Mouse (Mus musculus) stomach, embryonic 15.5 days (tissue): ENCODE results near the gene Ubn1. TPM values are rescaled to one million over a fixed set of nuclear protein-coding genes. Genes with fewer than 3 reads are reported as not detected.

Experiments used
- ATAC-seq: fragments of 200-750 bp; cut with Nextera tagmentation; 2 replicates; pipeline ENCODE4 v1.8.0; 2017; ENCODE audit warnings: low read depth, moderate number of reproducible peaks, moderate TSS enrichment; ENCODE audit not compliant: insufficient read depth, low FRiP score
- H3K27ac ChIP-seq: fragments of 300-500 bp; sonication (generic); 2 replicates; pipeline ENCODE4 v1.5.1; 2015; ENCODE audit warnings: mild to moderate bottlenecking, inconsistent platforms
- H3K27me3 ChIP-seq: fragments of 300-500 bp; sonication (generic); replicated peaks from 2 replicates; pipeline ENCODE4 v1.6.1; 2015; ENCODE audit warnings: inconsistent platforms
- H3K36me3 ChIP-seq: fragments of 300-500 bp; sonication (generic); 2 replicates; pipeline ENCODE4 v1.6.1; 2015; ENCODE audit warnings: inconsistent platforms
- H3K4me1 ChIP-seq: fragments of 300-500 bp; sonication (generic); 2 replicates; pipeline ENCODE4 v1.6.1; 2015; ENCODE audit warnings: inconsistent platforms
- H3K4me2 ChIP-seq: fragments of 300-500 bp; sonication (generic); 2 replicates; pipeline ENCODE4 v1.6.1; 2015; ENCODE audit warnings: mild to moderate bottlenecking, inconsistent platforms
- H3K4me3 ChIP-seq: fragments of 300-500 bp; sonication (generic); replicated peaks from 2 replicates; pipeline ENCODE4 v1.5.1; 2015; ENCODE audit warnings: inconsistent platforms
- H3K9ac ChIP-seq: fragments of 300-500 bp; sonication (generic); 2 replicates; pipeline ENCODE4 v1.6.1; 2015; ENCODE audit warnings: inconsistent platforms
- H3K9me3 ChIP-seq: fragments of 300-500 bp; sonication (generic); 2 replicates; pipeline ENCODE4 v1.6.1; 2016; ENCODE audit warnings: inconsistent platforms
- WGBS: fragments of 180-500 bp; shearing (Covaris S2); methylation state at CpG from one replicate; pipeline ENCODE4 v1.1.7; 2015; 5-methylcytosine and 5-hydroxymethylcytosine counted together
- polyA plus RNA-seq: library from polyadenylated mRNA; unstranded; fragments of >200 nt; fragmentation: Nextera tagmentation; extraction: Ambion mirVana; gene quantifications from 2 replicates; pipeline ENCODE4 v1.2.1, GENCODE M21; 2015

Ubn1 gene
- polyA plus RNA-seq, 1 experiment from 2014 or later, result 16.8 TPM

DNA sequence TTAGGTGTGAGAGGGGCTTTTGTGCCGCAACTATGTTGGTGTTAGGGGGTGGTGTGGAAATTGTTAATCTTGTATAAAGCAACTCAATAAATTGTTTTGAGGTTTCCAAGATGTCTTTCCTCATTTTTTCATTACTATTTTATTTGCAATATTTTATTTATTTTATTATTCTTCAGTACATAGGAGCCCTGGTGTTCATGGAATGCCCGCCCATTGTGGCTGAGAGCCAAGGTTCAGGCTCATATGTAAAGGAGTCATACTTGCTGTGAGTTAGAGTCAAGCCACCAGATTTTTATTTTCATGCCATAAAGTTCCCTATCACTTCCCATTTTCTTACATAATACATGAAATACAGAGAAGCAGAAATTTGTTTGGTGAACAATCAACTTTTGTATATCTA lies 36.3 kb downstream of the Ubn1 start:
- no peak overlapping the region for H3K4me3 ChIP-seq
- H3K27ac ChIP-seq, result no peak overlapping the region
- no peaks in the 10 kb centered on the region for H3K27me3 ChIP-seq
- WGBS, result 91% methylated on average over 2 of the region's 2 CpGs
- H3K9ac ChIP-seq, result no peak overlapping the region
- no peaks in the 10 kb centered on the region for H3K4me1 ChIP-seq
- no peaks in the 10 kb centered on the region for H3K9me3 ChIP-seq
- ATAC-seq, result no peak
- H3K4me2 ChIP-seq, result no peak overlapping the region
- peaks cover 46% of the 10 kb centered on the region for H3K36me3 ChIP-seq

GRCm38 (mm10) chr16:5089021-5089420 lies 39.2 kb downstream of the Ubn1 start:
- H3K4me3 ChIP-seq, result no peak overlapping the region
- H3K9ac ChIP-seq, result no peak overlapping the region
- no peak for ATAC-seq
- no peaks in the 10 kb centered on the region for H3K4me1 ChIP-seq
- H3K36me3 ChIP-seq, result peaks cover 31% of the 10 kb centered on the region
- 63% methylated on average over 10 of the region's 10 CpGs for WGBS
- no peak overlapping the region for H3K4me2 ChIP-seq
- H3K9me3 ChIP-seq, result no peaks in the 10 kb centered on the region
- no peak overlapping the region for H3K27ac ChIP-seq
- H3K27me3 ChIP-seq, result no peaks in the 10 kb centered on the region

GRCm38 (mm10) chr16:5093285-5093684 lies 43.4 kb downstream of the Ubn1 start:
- no peak overlapping the region for H3K4me3 ChIP-seq
- no peaks in the 10 kb centered on the region for H3K27me3 ChIP-seq
- H3K9ac ChIP-seq, result no peak overlapping the region
- H3K4me1 ChIP-seq, result no peaks in the 10 kb centered on the region
- 80% methylated on average over 5 of the region's 5 CpGs for whole genome bisulfite sequencing
- ATAC-seq, result no peak
- H3K27ac ChIP-seq, result no peak overlapping the region
- H3K4me2 ChIP-seq, result no peak overlapping the region
- H3K36me3 ChIP-seq, result peaks cover 3% of the 10 kb centered on the region; the same call in 1 of the 2 replicates
- H3K9me3 ChIP-seq, result no peaks in the 10 kb centered on the region

DNA sequence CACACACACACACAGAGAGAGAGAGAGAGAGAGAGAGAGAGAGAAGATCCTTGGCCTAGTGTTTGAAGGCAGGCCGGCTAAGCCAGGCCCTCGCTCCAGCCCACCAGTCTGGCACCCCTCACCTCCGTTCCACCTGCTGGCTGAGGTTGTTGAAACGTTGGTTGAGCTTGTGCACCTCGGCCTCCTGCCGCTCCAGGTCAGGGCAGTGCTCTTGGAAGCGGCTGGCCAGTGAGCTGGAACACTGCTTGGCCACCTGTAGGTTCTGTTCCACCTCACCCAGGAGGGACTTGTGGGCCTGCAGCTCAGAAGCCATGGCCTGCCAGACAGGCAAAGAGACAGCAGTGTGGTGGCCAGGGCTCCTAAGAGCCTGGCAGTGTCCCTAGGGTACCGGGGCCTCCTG lies 46.6 kb downstream of the Ubn1 start:
- no peaks in the 10 kb centered on the region for H3K36me3 ChIP-seq
- WGBS, result 87% methylated on average over 8 of the region's 8 CpGs
- H3K9me3 ChIP-seq, result no peaks in the 10 kb centered on the region
- H3K4me1 ChIP-seq, result no peaks in the 10 kb centered on the region
- no peak overlapping the region for H3K4me3 ChIP-seq
- H3K4me2 ChIP-seq, result no peak overlapping the region
- ATAC-seq, result no peak
- no peak overlapping the region for H3K9ac ChIP-seq
- no peak overlapping the region for H3K27ac ChIP-seq
- H3K27me3 ChIP-seq, result no peaks in the 10 kb centered on the region

DNA sequence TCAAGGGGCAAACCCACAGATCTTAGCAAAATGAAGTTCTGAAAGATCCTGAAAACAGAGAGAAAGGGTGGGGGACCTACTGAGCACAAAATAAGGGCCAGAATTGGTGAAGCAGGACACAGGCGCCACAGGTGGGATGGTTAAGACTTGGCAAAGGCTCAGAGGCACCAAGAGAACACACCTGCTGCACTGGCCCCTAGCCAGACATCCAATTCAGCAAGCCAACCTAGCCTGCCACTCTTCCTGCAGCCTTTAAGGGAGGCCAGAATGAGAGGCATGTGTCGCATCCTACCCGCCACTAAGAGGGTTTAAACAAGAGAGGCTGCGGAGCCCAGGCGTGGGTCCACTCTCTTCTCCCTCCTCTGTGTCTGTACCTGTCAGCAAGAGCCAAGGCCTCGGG lies 51.1 kb downstream of the Ubn1 start:
- Histone ChIP-seq H3K27me3 (no peaks in the 10 kb centered on the region), H3K9ac (no peak overlapping the region), H3K4me3 (no peak overlapping the region), H3K4me1 (no peaks in the 10 kb centered on the region), H3K27ac (no peak overlapping the region), H3K36me3 (no peaks in the 10 kb centered on the region), H3K9me3 (no peaks in the 10 kb centered on the region), H3K4me2 (no peak overlapping the region)
- no peak for ATAC-seq
- WGBS, result 81% methylated on average over 6 of the region's 6 CpGs

GRCm38 (mm10) chr16:5109877-5110276 lies 60.0 kb downstream of the Ubn1 start:
- WGBS, result 55% methylated on average over 7 of the region's 7 CpGs
- Histone ChIP-seq H3K27ac (no peak overlapping the region), H3K4me2 (no peak overlapping the region), H3K9ac (no peak overlapping the region), H3K4me1 (no peaks in the 10 kb centered on the region), H3K9me3 (no peaks in the 10 kb centered on the region), H3K36me3 (no peaks in the 10 kb centered on the region), H3K4me3 (no peak overlapping the region), H3K27me3 (no peaks in the 10 kb centered on the region)
- peak; percentile 55 for ATAC-seq

DNA sequence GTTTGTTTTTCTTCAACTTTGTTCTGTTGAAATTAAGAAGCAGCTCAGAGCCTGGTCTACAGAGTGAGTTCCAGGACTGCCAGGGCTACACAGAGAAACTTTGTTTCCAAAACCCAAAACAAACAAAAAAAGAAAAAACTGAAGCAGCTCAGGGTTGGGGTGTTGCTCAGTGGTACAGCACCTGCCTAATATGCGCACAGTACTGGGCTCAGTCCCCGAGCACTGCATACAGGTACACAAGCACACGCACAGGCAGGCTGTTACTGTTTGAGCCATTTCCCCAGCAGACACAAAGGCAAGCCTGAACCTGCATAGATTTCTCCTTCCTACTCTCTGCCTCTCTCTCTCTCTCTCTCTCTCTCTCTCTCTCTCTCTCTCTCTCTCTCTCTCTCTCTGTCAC lies 61.2 kb downstream of the Ubn1 start:
- no peak overlapping the region for H3K27ac ChIP-seq
- H3K4me1 ChIP-seq, result no peaks in the 10 kb centered on the region
- 60% methylated on average over 3 of the region's 3 CpGs for WGBS
- no peak overlapping the region for H3K4me2 ChIP-seq
- H3K4me3 ChIP-seq, result no peak overlapping the region
- no peaks in the 10 kb centered on the region for H3K9me3 ChIP-seq
- no peak overlapping the region for H3K9ac ChIP-seq
- ATAC-seq, result no peak
- no peaks in the 10 kb centered on the region for H3K27me3 ChIP-seq
- no peaks in the 10 kb centered on the region for H3K36me3 ChIP-seq

DNA sequence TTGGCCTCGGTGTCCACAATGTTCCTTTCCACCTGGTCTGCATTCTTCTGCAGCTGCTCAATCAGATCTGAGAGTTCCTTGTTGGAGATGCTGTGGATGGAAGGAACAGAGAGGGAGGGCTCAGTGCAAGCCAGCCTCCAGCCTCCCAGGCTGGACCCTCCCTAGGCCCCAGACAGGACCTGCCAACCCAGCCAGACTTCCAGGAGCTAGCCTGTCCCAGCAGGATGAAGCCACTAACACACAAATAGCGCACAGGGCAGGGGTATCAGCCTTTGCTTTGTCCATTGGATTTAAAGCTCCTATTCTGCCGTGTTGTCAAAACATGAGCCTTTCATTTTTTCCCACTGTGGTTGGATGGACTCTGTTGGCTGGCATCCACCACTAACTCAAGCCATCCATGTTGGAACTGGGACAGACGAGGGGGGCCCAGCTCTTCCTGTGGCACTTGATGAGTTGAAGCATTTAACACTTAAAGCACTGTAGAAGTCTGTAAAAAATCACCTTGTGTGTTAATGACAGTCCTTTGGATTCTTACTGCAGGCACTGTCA lies 63.2 kb downstream of the Ubn1 start:
- Histone ChIP-seq H3K4me2 (no peak overlapping the region), H3K4me3 (no peak overlapping the region), H3K27me3 (no peaks in the 10 kb centered on the region), H3K4me1 (no peaks in the 10 kb centered on the region), H3K36me3 (no peaks in the 10 kb centered on the region), H3K27ac (no peak overlapping the region), H3K9ac (no peak overlapping the region), H3K9me3 (no peaks in the 10 kb centered on the region)
- ATAC-seq, result no peak
- WGBS, result 64% methylated on average over 4 of the region's 4 CpGs

GRCm38 (mm10) chr16:5113582-5113981 lies 63.7 kb downstream of the Ubn1 start:
- H3K36me3 ChIP-seq, result no peaks in the 10 kb centered on the region
- no peak for ATAC-seq
- H3K4me3 ChIP-seq, result no peak overlapping the region
- no peaks in the 10 kb centered on the region for H3K9me3 ChIP-seq
- WGBS, result 49% methylated on average over 2 of the region's 2 CpGs
- no peaks in the 10 kb centered on the region for H3K27me3 ChIP-seq
- no peak overlapping the region for H3K27ac ChIP-seq
- H3K9ac ChIP-seq, result no peak overlapping the region
- H3K4me2 ChIP-seq, result no peak overlapping the region
- H3K4me1 ChIP-seq, result no peaks in the 10 kb centered on the region

DNA sequence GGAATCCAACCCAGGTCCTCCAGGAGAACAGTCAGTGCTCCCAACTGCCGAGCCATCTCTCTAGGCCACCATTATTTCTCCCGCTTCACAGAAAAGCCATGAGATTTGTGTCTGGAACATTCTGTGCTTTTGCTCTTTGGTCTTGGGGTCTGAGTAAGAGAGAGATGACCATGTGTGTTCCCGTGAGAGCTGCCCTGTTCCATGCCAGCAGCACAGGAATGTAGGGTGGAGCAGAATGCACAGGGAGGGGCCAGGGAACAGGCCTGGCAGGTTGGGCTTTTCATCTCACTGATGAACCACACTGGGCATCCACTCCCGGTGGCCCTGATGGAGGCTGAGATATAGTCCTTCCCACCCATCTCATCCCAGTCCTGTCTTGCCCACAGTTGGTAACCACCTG lies 69.5 kb downstream of the Ubn1 start:
- H3K4me2 ChIP-seq, result no peak overlapping the region
- ATAC-seq, result 0 out of 2 replicates have a peak, but pooled peaks have one; percentile 5
- no peak overlapping the region for H3K27ac ChIP-seq
- no peak overlapping the region for H3K4me3 ChIP-seq
- H3K27me3 ChIP-seq, result no peaks in the 10 kb centered on the region
- no peak overlapping the region for H3K9ac ChIP-seq
- H3K9me3 ChIP-seq, result no peaks in the 10 kb centered on the region
- WGBS, result 66% methylated on average over 4 of the region's 4 CpGs
- no peaks in the 10 kb centered on the region for H3K4me1 ChIP-seq
- no peaks in the 10 kb centered on the region for H3K36me3 ChIP-seq

GRCm38 (mm10) chr16:5119845-5120244 lies 70.0 kb downstream of the Ubn1 start:
- H3K9me3 ChIP-seq, result no peaks in the 10 kb centered on the region
- no peaks in the 10 kb centered on the region for H3K4me1 ChIP-seq
- WGBS, result 79% methylated on average over 4 of the region's 4 CpGs
- no peak overlapping the region for H3K4me2 ChIP-seq
- ATAC-seq, result no peak
- H3K36me3 ChIP-seq, result no peaks in the 10 kb centered on the region
- H3K27ac ChIP-seq, result no peak overlapping the region
- no peaks in the 10 kb centered on the region for H3K27me3 ChIP-seq
- H3K9ac ChIP-seq, result no peak overlapping the region
- no peak overlapping the region for H3K4me3 ChIP-seq

GRCm38 (mm10) chr16:5123476-5123875 lies 73.6 kb downstream of the Ubn1 start:
- Histone ChIP-seq H3K9ac (no peak overlapping the region), H3K36me3 (no peaks in the 10 kb centered on the region), H3K4me2 (no peak overlapping the region), H3K9me3 (no peaks in the 10 kb centered on the region), H3K4me1 (peaks cover 5% of the 10 kb centered on the region; the same call in 1 of the 2 replicates), H3K4me3 (no peak overlapping the region), H3K27ac (no peak overlapping the region), H3K27me3 (no peaks in the 10 kb centered on the region)
- WGBS, result 47% methylated on average over 6 of the region's 6 CpGs
- no peak for ATAC-seq

DNA sequence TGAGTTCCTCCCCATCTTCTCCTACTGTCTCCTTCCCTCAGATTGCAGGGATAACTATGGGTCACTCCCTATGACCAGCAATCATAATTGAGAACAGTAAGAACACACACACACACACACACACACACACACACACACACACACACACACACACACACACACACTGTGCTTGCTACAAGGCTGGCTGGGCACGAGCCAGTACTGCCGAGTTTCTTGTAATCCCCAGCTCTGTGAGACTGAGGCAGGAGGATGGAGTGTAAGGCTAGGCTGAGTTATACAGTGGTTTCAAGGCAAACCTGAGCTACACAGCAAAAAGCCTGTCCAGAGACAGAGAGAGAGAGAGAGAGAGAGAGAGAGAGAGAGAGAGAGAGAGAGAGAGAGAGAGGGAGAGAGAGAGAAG lies 80.3 kb downstream of the Ubn1 start:
- Histone ChIP-seq H3K4me3 (no peak overlapping the region), H3K9me3 (no peaks in the 10 kb centered on the region), H3K27me3 (peaks cover 35% of the 10 kb centered on the region), H3K27ac (no peak overlapping the region), H3K9ac (no peak overlapping the region), H3K4me1 (peaks cover 26% of the 10 kb centered on the region), H3K36me3 (no peaks in the 10 kb centered on the region), H3K4me2 (peak overlapping the region; percentile 63; the same call in 1 of the 2 replicates)
- ATAC-seq, result no peak
- WGBS, result 30% methylated on average over 2 of the region's 2 CpGs
